Mouse (Mus musculus) bone marrow macrophage, adult 2 months (primary cell): ENCODE measurements at regions not wholly inside any gene's neighbourhood (a gene's known extent, or its start where the extent isn't known, plus 50 kb on each side); places are given as distances from the start of the nearest gene placed in this dataset.

ENCODE experiments used
- CTCF ChIP-seq: IDR thresholded peaks from 2 replicates; pipeline ENCODE4 v1.5.1; 2012; ENCODE audit warnings: low read depth, mild to moderate bottlenecking, low read length, moderate library complexity
- POLR2A ChIP-seq: IDR thresholded peaks from 2 replicates; pipeline ENCODE4 v1.6.1; 2012; ENCODE audit warnings: mild to moderate bottlenecking, low read depth, low read length, borderline replicate concordance

- TF ChIP-seq POLR2A = no peak
- TF ChIP-seq CTCF = no peak
These were observed 93.1 kb upstream of the Gm765 start for GRCm38 (mm10) chr6:98435676-98436075.
